ENCODE assay signal across 25 mouse cellular contexts in genomic region chr12:93063864-93064263, GRCm38 (mm10).
"Had no signal": no experiment of that assay in that cellular context is flagged by ENCODE, and none has a peak within 500 bp of the region (broad histone marks: within the 10 kb centered on the region; RNA-seq: fewer than 3 reads in every experiment).

No protein-coding gene starts in this region.

- H3K4me3 ChIP-seq: gastrocnemius, adult 2 months; heart, embryonic 10.5 days; heart, embryonic 12.5 days; hindbrain, embryonic 10.5 days; hindbrain, embryonic 12.5 days; intestine, embryonic 15.5 days; layer of hippocampus, adult 2 months; limb, embryonic 13.5 days; limb, embryonic 15.5 days; liver, embryonic 13.5 days; liver, embryonic 15.5 days had no signal

- H3K9ac ChIP-seq: heart, embryonic 12.5 days; hindbrain, embryonic 12.5 days; hindbrain, embryonic 14.5 days; intestine, embryonic 15.5 days; limb, embryonic 13.5 days; limb, embryonic 15.5 days; liver, embryonic 13.5 days; liver, embryonic 15.5 days; liver, postnatal 0 days had no signal

- H3K27me3 ChIP-seq: heart, embryonic 12.5 days; hindbrain, embryonic 12.5 days; intestine, embryonic 15.5 days; limb, embryonic 13.5 days; limb, embryonic 15.5 days; liver, embryonic 13.5 days; liver, embryonic 15.5 days had no signal

- H3K9me3 ChIP-seq: heart, embryonic 10.5 days; heart, embryonic 12.5 days; hindbrain, embryonic 10.5 days; hindbrain, embryonic 12.5 days; intestine, embryonic 15.5 days; limb, embryonic 13.5 days; limb, embryonic 15.5 days; liver, embryonic 13.5 days; liver, embryonic 15.5 days had no signal

- H3K4me2 ChIP-seq: heart, embryonic 12.5 days; hindbrain, embryonic 12.5 days; hindbrain, embryonic 14.5 days; intestine, embryonic 15.5 days; limb, embryonic 13.5 days; limb, embryonic 15.5 days; liver, embryonic 13.5 days; liver, embryonic 15.5 days had no signal

- ATAC-seq: hindbrain, embryonic 16.5 days; inflammation-experienced regulatory T-cells, adult 6 months; intestine, embryonic 15.5 days; intestine, postnatal 0 days; liver, postnatal 0 days had no signal

- H3K4me1 ChIP-seq: heart, embryonic 10.5 days; heart, embryonic 12.5 days; hindbrain, embryonic 10.5 days; hindbrain, embryonic 12.5 days; intestine, embryonic 15.5 days; limb, embryonic 13.5 days; limb, embryonic 15.5 days; liver, embryonic 13.5 days; liver, embryonic 15.5 days had no signal

- H3K36me3 ChIP-seq: heart, embryonic 10.5 days; heart, embryonic 12.5 days; hindbrain, embryonic 10.5 days; hindbrain, embryonic 12.5 days; intestine, embryonic 15.5 days; limb, embryonic 13.5 days; limb, embryonic 15.5 days; liver, embryonic 13.5 days; liver, embryonic 15.5 days had no signal

- H3K27ac ChIP-seq: gastrocnemius, adult 2 months; heart, embryonic 10.5 days; hindbrain, embryonic 10.5 days; hindbrain, embryonic 12.5 days; hindbrain, embryonic 14.5 days; intestine, embryonic 15.5 days; layer of hippocampus, adult 2 months; limb, embryonic 13.5 days; limb, embryonic 15.5 days; liver, embryonic 13.5 days; liver, embryonic 15.5 days had no signal

- DNase-seq: gastrocnemius, adult 2 months; gastrocnemius, postnatal 10 days; gastrocnemius, postnatal 25 days; heart, adult 18-20 months; heart, postnatal 10 days; heart, postnatal 4 days; kidney, adult 2 months; kidney, adult 9 months; kidney, postnatal 36 days; left cerebral cortex, postnatal 4 days; liver, embryonic 13.5 days; liver, postnatal 0 days had no signal
